9 mouse cellular contexts compared by ENCODE assay signal in the genomic region with DNA sequence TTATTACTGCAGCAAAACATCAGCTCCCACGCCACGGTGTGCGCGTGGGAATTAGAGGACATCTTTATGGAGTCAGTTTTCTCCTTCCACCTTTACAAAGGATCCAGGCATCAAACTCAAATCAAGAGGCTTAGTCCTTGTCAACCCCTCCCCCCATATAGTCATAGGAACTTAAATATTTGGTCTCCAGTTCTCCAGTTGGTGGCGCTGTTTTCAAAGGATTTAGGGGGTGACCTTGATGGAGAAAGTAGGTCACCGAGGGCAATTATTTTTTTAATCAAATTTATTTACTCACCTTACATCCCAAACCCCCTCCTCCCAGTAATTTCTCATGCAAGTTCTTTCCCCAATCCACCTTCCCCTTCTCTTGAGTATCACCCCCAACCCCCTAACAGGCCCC. TPM values are rescaled to one million over a fixed set of nuclear protein-coding genes. Genes with fewer than 3 reads are reported as not detected.
A peak's percentile ranks its signal among the peaks of the same experiment; 100 is the strongest.
DNase-seq lines count a peak whose midpoint lies in the region; ATAC-seq lines count a peak whose summit lies in the region.
"Had no signal": no experiment of that assay in that cellular context is flagged by ENCODE, and none has a peak within 500 bp of the region (broad histone marks: within the 10 kb centered on the region; RNA-seq: fewer than 3 reads in every experiment).

No protein-coding gene starts in this region.

- intact Hi-C loops in left cerebral cortex, postnatal 14 days (cut with DNase I): no loop called here

- ATAC-seq in common myeloid progenitor, adult 5-6 weeks (replicated peaks; ENCODE audit: low read depth, poor library complexity, severe bottlenecking): peak; percentile 84
- ATAC-seq in megakaryocyte-erythroid progenitor cell, adult 5-6 weeks (replicated peaks; ENCODE audit: low FRiP score, low TSS enrichment, poor library complexity, severe bottlenecking): peak; percentile 79
- ATAC-seq: forebrain, embryonic 13.5 days had no signal

- peak; percentile 38 for DNase-seq in kidney, adult 9 months
- no peak for DNase-seq in kidney, postnatal 4 days
- DNase-seq in ES-CJ7 (ENCODE audit: low read depth, low spot score): peak; percentile 38
- no peak for DNase-seq in cerebellum, adult 9-10 months
- DNase-seq in left cerebral cortex, postnatal 14 days (ENCODE audit: low spot score in 2 of 2): no peak
- no peak for DNase-seq in urinary bladder, postnatal 4 days (ENCODE audit: low spot score in 2 of 2)

RNA-seq across cellular contexts. Expression of gene Actr3, which starts 52.9 kb away (rescaled TPM):
- total RNA-seq in common myeloid progenitor, adult 5-6 weeks (2017): 560 and 730 TPM in 2 replicates
- 137 and 149 TPM in 2 replicates for total RNA-seq in megakaryocyte-erythroid progenitor cell, adult 5-6 weeks (2014; fragmentation: Nextera tagmentation)
- 314 and 445 TPM in 2 replicates for total RNA-seq in megakaryocyte-erythroid progenitor cell, adult 5-6 weeks (2017)
- 100 to 1,000 TPM; 224 to 226 TPM for total RNA-seq in left cerebral cortex, postnatal 14 days (2021)

Comparison
In these comparisons a context has a peak if more than half of its experiments do, and no peak if none do; other contexts are left out.
1. DNase-seq: peak in kidney, adult 9 months (single experiment) and ES-CJ7 (single experiment); none in kidney, postnatal 4 days (0 of 2), cerebellum, adult 9-10 months (single experiment), left cerebral cortex, postnatal 14 days (0 of 2) and urinary bladder, postnatal 4 days (0 of 2).